Mouse (Mus musculus): ENCODE results near the gene Apex2.

The Apex2 gene

DNA sequence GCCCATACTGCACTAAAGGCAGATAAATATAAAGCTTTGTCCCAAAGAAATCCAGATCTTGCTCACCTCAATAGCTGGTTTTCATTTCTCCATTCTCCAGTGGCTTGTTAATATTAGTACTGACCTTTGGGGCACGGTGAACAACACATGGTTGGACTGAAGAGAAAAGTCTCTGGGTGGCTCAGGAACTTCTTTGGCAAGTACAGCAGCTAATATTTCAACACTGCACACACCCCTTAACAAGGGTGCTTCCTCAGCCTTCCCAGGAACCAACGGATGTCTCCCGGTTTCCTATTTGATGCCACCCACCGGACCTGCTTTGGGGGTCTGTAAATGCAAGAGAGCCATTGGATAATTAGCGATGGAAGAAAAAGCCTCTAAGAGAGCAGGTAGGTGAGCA lies at the start of gene Apex2:
TSS of gene Apex2 (minus strand) at position 173 of the 400 bp plus-strand sequence.
- DNase-seq (ENCODE audit: extremely low read depth, low read depth, low spot score) = no peak

DNA sequence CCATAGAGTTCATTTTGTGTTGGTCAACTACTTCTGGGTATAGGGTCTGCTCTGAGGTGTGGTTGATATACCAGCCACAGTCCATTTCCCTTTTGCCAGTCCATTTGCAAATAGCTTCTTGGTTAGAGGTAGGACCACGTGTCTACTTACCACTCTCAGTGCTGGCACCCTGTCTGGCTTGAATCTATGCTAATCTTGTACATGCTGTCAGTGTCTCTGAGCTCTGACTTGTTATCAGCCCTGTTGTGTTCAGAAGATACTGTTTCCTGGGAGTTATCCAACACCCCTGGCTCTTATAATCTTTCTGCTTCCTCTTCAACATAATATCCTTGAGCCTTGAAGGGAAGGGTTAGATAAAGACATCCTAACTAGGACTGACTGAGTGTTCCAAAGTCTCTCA lies 46.8 kb upstream of the Apex2 start:
- no peak for DNase-seq (ENCODE audit: extremely low read depth, low read depth, low spot score)

DNA sequence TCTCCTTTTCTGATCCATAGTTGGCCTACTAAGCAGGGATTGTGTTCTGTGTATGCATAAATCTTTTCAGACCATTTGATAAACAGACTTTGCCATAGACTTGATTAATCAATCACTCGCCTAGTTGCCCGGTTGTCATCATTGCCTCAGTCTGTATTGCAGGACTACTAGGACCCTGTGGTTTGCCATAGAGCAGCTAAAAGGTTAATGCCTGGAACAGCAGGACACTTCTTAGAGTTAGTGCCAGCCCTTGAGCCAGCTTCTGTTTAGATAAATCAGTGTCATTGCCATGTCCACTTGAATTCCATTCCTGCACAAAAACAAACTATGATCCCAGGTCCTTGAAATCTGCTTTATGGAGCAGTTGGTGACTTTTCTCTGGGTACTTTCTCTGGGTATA lies 9.2 kb upstream of the Apex2 start:
- no peak for DNase-seq (ENCODE audit: extremely low read depth, low read depth, low spot score)

DNA sequence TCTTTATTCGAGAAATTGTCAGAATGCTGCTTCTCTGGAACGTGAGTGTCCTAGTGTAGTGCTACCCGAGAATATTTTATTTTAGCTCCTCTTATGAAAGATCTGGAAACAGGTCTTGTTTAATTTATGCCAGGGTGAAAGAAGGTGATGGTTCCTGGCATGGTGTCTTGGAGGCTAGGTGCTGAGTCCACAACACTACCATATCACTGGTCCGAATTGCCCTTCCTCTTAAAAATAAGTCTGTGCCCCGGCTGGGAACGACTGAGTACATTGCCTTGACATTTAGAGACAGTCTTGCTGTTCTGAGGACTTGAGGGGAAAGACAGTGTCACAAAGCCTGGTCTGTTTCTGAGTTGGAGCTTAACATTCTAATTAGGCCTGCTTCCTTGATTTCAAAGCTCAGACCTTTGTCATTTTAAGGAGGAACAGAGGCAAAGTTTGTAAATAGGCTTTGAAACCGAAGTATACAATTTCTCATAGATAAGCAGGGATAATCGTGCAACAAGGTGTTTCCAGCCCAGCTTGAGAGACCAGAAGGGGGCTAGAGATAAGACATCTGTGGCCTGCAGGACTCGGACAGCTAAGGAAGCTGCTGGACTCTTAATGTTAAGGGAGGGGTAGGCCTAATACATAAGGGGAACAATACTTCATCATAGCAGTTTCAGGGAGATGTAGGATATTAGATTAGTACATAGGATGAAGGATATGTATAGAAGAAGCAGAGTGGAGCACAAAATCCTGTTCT lies 5.5 kb upstream of the Apex2 start:
- no peak for DNase-seq (ENCODE audit: extremely low read depth, low read depth, low spot score)

DNA sequence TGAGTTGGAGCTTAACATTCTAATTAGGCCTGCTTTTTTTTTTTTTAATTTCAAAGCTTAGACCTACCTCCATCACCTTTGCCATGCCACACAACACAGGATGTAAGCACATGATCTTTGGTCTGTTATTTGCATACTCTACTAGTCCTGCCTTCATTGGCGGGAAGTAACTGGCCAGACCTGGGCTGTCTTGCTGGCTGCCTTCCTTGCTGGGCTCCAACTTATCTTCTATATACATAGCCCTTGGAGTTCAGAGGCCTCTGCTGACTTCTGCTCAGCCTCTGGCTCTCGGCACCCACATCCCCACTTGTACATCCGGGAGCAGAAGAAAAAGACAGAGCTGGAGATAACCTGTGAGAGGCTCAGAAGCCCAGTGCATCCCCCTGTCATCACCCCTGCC lies 4.5 kb upstream of the Apex2 start:
- no peak for DNase-seq (ENCODE audit: extremely low read depth, low read depth, low spot score)

DNA sequence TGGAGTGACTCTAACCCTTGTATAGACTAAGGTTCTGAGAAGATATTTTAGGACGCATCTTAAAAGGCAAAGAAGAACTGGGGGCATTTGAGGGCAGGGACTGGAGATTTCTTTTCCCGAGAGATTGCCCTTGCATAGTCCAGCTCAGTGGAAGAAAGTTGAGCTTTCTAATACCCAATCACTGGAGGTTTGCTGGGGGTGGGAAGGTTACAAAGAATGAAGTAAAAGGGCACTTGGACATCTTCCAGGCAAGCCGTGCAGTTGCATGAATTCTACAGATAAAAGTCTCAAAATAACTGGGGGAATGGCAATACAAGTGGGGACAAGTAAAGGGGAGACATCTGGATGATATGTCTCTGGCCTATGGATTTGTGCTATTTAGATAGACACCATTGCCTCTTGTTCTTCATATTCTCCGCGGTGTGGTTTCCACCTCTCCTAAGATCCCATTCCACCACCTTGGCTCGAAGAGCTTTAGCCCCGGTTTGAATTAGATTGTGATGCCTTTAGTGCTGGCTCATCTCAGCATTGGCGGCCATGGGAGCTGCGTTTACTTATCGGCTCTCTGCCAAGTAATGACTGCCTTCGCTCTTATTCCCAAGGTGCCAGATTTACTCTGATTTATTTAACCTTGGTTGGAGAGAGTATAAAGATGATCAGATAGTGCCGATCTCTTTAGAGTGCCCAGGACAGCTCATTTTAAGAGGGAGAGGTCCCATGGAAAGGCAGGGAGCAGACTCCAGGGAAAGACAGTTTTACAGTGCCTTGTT lies 3.8 kb upstream of the Apex2 start:
- no peak for DNase-seq (ENCODE audit: extremely low read depth, low read depth, low spot score)

DNA sequence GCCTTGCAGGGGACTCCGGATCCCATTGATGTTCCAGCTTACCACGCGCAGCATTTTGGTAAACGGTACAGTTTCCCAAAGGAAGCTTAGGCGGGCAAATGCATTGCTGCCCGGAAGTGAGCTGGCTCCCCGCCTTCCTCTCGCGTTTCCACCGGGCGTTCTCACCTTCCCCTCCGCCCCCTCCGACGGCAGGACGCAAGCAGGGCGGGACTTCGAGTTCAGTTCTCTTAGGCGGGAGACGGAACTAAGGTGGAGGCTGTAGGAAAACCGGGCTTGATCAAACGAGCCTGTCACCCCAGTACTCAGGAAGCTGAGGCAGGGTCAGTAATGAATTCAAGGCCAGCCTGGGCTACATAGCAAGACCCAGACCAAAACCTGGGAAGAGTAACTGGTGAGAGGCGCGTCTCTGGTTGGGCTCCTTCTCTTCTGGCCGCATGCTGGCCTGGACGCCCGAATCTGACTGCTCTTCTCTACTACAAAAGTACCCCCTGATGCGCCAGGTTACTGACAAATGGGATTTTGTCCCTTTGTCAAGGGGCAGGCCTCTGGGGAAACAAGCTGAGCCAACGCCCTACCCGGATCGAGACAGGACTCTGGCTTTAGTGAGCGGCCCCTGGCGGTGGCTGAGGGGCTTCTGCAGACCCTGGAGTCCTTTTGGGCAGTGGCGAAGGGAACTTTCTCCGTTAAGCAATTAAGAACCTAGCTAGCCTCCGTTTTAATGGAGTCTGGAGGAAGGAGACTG lies 1.5 kb downstream of the Apex2 start, which contains the start of gene Pfkfb1:
TSS of gene Pfkfb1 (plus strand) at position 207 of the 742 bp plus-strand sequence.
- DNase-seq (ENCODE audit: extremely low read depth, low read depth, low spot score) = peak; percentile 10

DNA sequence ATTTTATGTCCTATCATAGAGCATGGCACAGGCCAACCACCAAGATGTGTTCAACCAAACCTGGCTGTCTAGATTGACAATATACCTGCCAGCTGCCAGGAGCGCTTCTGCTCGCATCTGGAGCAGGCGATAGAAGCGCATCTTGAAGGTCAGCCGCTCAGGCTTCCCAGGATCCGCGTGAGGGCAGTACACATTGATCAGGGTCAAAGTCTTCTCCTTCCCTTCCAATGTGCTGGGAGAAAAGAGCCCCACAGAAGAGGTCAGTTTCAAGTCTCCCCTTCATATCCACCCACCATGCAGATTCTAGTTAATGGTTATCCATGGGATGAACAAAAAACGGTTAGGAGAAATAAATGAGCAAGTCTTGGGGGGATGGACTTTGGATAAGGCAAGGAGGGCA lies 4.6 kb downstream of the Apex2 start:
- DNase-seq (ENCODE audit: extremely low read depth, low read depth, low spot score) = no peak

DNA sequence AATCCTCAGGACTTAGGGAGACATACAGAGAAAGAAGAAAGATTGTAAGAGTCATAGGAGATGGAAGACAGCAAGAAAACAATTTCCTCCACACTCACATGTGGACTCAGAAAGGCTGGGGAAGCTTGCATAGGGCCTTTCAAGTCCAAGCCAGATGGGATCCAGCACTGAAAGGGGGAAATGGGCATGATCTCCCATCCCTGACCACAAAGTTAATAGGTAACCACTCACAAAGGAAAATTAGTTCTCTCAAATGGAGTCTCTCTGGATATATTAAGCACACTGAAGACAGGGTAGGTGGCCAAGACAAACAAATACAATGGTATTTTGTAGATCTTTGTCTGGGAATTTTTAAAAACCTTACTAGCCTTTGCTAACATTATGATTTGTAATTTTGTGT lies 7.7 kb downstream of the Apex2 start:
- DNase-seq (ENCODE audit: extremely low read depth, low read depth, low spot score) = no peak

DNA sequence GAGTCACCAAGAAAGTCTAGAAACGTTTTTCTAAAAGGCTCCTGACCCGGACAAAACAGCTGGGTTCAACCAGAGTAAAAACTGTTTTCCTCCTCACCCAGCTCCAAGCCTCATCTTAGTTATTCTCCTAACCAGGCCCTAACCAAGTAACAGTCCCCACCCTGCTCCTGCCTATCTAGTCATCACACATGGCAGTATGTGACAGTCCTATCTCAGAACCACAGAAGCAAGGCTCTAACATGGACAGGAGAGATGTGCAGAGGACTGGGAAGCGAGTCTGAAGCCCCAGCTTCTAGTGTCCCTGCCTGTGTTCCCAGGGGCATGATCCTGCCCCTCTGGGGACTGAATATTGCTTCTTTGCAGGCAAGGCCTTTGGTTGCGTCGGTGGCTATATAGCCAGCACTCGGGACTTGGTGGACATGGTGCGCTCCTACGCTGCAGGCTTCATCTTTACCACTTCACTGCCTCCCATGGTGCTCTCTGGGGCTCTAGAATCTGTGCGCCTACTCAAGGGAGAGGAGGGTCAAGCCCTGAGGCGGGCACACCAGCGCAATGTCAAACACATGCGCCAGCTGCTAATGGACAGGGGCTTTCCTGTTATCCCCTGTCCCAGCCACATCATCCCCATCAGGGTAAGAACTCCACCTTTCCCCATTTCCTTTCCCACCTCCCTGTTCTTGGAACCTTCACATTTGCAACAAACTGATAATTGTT lies 24.9 kb downstream of the Apex2 start:
- no peak for DNase-seq (ENCODE audit: extremely low read depth, low read depth, low spot score)

DNA sequence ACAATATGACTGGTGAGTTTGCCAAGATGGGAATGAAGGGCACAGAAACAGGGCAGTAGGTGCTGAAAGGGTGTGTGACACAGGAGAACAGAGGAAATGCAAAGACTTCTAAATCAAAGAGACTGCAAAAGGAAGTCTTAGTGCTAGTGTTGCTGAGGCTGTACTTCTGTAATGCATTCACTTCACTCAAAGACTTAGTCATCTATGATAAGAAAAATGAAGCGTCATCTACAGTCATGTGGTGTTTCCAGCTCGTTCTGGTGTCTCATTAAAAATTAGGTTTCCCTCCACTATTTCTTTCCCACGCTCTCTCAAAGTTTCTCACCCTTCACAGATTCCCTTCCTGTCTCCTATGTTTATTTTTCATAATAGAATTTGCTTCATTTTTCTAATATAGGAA lies 35.6 kb downstream of the Apex2 start:
- DNase-seq (ENCODE audit: extremely low read depth, low read depth, low spot score) = no peak

DNA sequence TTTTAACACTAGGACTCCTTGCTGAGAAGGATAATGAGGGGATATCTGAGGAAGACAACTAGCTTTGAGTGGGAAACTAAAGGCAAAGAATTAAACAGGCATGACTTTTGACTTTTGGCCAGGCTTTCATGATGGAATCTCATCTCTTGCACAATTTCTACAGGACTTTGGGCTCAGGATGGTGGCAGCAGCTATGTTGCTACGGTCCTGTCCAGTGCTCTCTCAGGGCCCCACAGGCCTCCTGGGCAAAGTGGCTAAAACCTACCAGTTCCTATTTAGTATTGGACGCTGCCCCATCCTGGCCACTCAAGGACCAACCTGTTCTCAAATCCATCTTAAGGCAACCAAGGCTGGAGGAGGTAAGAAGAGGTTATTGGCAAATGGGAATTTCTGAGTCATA lies 37.7 kb downstream of the Apex2 start:
- no peak for DNase-seq (ENCODE audit: extremely low read depth, low read depth, low spot score)

DNA sequence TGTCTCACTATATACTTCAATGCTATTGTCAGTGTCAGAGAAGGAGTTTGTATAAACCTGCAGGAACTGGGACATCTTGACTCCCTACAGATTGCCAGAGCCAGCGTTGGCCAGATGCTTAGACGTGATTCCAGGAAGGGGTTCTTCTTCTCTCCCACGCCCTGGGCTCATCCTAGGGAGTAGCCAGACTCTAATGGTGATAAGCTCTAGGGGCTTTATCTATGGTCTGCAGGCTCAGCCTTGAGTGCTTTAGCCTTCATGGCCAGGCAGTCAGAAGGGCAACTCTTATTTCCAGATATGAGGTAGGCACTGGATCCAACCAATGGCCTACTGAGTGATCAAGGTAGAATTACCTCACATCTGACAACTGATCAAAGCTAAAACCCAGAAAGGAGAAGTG lies 40.0 kb downstream of the Apex2 start:
- no peak for DNase-seq (ENCODE audit: extremely low read depth, low read depth, low spot score)

DNA sequence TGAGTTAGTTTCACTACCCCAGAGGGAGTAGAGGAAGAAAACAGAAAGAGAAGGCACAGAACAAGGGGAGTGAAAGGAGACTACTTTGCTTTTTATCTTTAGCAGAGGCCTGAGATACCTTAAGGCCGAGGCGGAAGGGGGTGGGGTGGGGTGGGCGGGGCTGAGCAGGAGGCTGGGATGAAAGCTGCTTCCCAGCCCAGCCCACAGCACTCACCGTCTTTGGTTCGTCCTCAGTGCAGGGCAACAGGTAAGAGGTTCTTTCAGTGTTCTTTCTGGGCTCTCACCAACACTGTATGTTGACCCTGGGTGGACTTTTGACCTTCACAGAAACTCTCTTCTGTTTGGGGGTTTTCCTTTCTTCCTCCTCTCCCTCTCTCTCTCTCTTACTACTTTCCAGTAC lies 42.4 kb downstream of the Apex2 start, which contains the start of gene Alas2:
TSS of gene Alas2 (plus strand) at position 137 of the 400 bp plus-strand sequence.
- DNase-seq (ENCODE audit: extremely low read depth, low read depth, low spot score) = no peak

DNA sequence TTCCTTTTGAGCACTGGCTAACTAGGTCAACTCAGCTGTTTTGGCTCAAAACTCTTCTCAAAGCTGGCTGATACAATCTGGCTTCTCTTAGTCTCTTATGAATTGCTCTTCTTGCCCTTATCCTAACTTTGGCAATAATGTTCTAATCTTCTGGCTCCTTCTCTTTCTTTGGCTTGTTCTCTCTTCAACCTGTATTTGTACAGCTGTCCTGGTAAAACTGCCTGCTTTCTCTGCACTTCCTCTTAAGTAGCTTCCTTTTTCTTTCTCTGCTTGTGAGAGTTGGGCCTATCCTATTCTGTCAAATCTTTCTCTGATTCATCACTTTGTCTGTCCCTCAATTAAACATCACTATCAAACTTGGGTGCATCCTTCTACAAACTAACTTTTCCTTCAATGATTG lies 48.0 kb downstream of the Apex2 start:
- DNase-seq (ENCODE audit: extremely low read depth, low read depth, low spot score) = no peak

DNA sequence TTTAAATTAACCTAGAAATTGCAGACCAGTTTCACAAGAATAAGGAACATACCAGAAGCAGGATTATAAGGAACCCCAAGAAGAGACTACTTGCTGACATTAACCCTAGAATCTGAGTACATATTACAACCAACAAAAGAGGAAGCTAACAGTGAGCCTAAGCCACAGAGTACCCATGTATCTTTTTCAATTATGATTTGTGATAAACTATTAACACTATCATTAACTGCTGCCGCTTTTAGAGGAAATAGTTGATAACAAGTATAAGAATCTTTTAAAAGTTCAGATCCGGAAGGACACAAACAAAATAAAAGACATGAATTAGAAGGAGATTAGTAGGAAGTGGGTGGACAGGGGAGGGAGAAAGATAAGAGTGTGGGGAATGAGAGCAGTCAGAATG lies 49.6 kb downstream of the Apex2 start:
- no peak for DNase-seq (ENCODE audit: extremely low read depth, low read depth, low spot score)

DNA sequence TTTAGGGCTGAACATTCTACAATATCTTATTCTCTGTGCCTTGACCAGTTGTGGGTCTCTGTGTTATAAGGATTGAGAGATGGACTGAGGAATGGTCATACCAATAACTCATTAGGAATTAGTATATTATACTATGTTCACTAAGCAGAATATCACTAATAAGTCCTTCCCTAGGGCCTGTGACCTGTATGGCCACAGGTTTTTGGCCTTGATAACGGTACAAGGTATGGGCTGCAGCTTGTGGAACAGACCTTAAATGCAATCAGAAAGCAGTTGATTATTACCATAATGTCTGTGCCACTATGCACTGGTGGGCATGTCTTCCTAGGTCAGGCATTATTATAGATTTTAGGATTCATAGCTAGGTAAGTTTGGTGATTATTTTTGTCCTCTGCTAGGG lies 73.2 kb downstream of the Apex2 start:
- no peak for DNase-seq (ENCODE audit: extremely low read depth, low read depth, low spot score)

DNA sequence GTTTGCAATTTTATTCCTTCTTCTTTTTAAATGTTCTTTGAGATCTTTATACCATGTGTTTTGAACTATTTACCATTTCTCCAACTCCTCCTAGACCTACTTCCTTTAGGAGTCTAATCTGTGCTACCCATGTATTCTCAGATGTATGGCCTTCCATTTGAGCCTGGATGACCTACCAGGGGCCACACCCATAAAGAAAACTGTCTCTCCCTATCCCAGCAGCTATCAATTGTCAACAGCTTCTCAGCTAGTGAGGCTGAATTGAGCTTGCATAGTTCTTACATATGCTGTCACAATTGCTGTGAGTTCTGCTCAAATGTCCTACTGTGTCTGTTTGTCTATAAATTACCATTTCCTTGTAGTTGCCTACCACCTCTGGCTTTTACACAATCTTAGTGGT lies 73.7 kb downstream of the Apex2 start:
- no peak for DNase-seq (ENCODE audit: extremely low read depth, low read depth, low spot score)

DNA sequence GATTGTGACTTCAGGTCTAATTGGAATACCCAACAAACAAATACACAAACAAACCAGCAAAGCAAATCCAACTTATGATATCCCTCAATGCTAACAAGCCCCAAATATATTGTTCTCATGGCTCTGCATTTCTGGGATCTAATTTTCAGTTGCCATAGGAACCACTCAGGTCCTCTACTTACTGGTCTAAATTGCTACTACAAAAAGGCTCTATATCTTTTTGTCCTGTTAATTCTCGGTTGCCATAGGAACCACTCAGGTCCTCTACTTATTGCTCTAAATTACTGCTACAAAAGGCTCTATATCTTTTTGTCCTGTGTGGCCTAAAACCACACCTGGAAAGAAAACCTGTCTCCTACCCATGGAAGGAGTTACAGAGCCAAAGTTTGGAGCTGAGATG lies 75.5 kb downstream of the Apex2 start:
- no peak for DNase-seq (ENCODE audit: extremely low read depth, low read depth, low spot score)

DNA sequence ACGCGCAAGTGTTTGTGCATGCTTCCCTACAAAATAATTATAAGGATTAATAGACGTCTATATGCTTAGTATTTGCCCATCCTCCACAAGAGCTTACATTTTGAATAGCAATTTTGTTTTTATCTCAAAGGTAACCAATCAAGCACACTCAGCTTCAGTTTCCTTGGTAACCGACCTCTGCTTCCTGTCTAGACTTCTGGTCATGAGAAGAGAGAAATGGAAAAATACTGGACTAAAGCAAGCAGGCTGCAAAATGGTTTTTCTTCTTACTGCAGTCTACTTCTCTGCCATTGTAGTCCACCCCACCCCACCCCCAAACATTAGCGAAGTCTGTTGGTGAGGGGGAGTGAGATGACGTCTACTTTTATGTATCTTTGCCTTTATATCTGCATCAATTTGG lies 78.4 kb downstream of the Apex2 start:
- DNase-seq (ENCODE audit: extremely low read depth, low read depth, low spot score) = no peak

DNA sequence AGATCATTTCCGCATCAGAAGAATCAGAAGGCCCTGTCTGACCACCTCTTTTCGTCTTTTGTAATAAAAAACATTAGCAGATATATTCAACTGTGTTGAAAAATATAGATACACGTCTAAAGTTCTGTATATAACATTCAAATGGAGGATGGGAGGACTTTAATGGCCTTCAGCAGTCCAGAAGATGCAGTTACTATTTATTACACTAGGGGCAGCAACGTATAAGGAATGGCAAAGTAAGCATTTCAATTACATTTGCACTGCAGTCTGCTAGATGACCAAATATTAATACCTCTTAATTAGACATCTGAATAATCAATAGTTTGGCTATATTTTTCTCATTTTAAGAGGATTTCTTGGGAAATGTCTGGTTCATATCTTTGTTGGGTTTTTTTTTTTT lies 79.0 kb downstream of the Apex2 start:
- DNase-seq (ENCODE audit: extremely low read depth, low read depth, low spot score) = no peak

All from fat pad, adult 2 months (tissue).